Mouse (Mus musculus) bone marrow macrophage, adult 2 months (primary cell): ENCODE measurements at regions not wholly inside any gene's neighbourhood (a gene's known extent, or its start where the extent isn't known, plus 50 kb on each side); places are given as distances from the start of the nearest gene placed in this dataset.

Source experiments
- H3K27ac ChIP-seq: 2 replicates; pipeline ENCODE4 v1.5.1; 2012; ENCODE audit warnings: low read depth, low read length; ENCODE audit not compliant: insufficient read depth
- H3K4me1 ChIP-seq: 2 replicates; pipeline ENCODE4 v1.6.1; 2012; ENCODE audit warnings: low read length; ENCODE audit not compliant: control insufficient read depth, insufficient read depth
- H3K4me3 ChIP-seq: 2 replicates; pipeline ENCODE4 v1.5.1; 2012; ENCODE audit warnings: mild to moderate bottlenecking, low read length, moderate library complexity; ENCODE audit not compliant: insufficient read depth
- CTCF ChIP-seq: IDR thresholded peaks from 2 replicates; pipeline ENCODE4 v1.5.1; 2012; ENCODE audit warnings: low read depth, mild to moderate bottlenecking, low read length, moderate library complexity
- POLR2A ChIP-seq: IDR thresholded peaks from 2 replicates; pipeline ENCODE4 v1.6.1; 2012; ENCODE audit warnings: mild to moderate bottlenecking, low read depth, low read length, borderline replicate concordance

GRCm38 (mm10) chr10:83933201-83933600 is 210.5 kb downstream of the 1500009L16Rik start:
- no peak for TF ChIP-seq POLR2A
- no peak for TF ChIP-seq CTCF
- no peaks in the 10 kb centered on the region for H3K4me1 ChIP-seq
- no peak overlapping the region for H3K4me3 ChIP-seq
- no peak overlapping the region for H3K27ac ChIP-seq

- TF ChIP-seq CTCF (no peak), POLR2A (no peak)
- Histone ChIP-seq H3K4me1 (no peaks in the 10 kb centered on the region), H3K4me3 (no peak overlapping the region), H3K27ac (no peak overlapping the region)
These were observed 211.8 kb downstream of the 1500009L16Rik start for GRCm38 (mm10) chr10:83934498-83934897.

- H3K4me3 ChIP-seq = no peak overlapping the region
- TF ChIP-seq POLR2A = no peak
- no peak for TF ChIP-seq CTCF
- H3K27ac ChIP-seq = no peak overlapping the region
- H3K4me1 ChIP-seq = no peaks in the 10 kb centered on the region
These were observed 214.5 kb downstream of the 1500009L16Rik start for GRCm38 (mm10) chr10:83937168-83937567.

- TF ChIP-seq CTCF = no peak
- no peak for TF ChIP-seq POLR2A
- Histone ChIP-seq H3K4me3 (no peak overlapping the region), H3K27ac (no peak overlapping the region), H3K4me1 (peaks cover 8% of the 10 kb centered on the region)
These were observed 219.4 kb downstream of the 1500009L16Rik start for GRCm38 (mm10) chr10:83942101-83942500.

- TF ChIP-seq CTCF (no peak), POLR2A (no peak)
- Histone ChIP-seq H3K4me3 (no peak overlapping the region), H3K4me1 (peaks cover 10% of the 10 kb centered on the region), H3K27ac (no peak overlapping the region)
These were observed 221.5 kb downstream of the 1500009L16Rik start for GRCm38 (mm10) chr10:83944158-83944557.

DNA sequence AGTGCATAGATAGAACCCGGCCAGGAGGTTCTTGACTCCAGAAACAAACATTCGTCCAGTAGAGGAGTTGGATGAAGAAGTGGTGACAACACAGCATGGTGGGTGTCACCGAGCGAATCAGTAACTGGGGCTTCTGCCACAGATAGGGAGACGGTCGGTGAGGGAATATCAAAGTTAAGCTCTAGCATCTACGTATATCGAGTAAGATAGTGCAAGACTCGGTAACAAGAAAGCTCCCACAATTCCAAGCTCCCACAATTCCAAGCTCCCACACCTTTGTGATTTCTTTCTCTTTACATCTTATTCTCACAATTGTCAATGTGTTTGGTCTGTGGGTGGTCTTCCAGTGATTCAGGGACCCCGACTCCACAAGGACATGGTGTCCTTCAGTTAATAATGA is 222.2 kb downstream of the 1500009L16Rik start:
- H3K4me3 ChIP-seq = no peak overlapping the region
- TF ChIP-seq POLR2A (no peak), CTCF (no peak)
- no peak overlapping the region for H3K27ac ChIP-seq
- peaks cover 10% of the 10 kb centered on the region for H3K4me1 ChIP-seq

- no peak overlapping the region for H3K4me3 ChIP-seq
- H3K27ac ChIP-seq = no peak overlapping the region
- H3K4me1 ChIP-seq = peaks cover 10% of the 10 kb centered on the region
- no peak for TF ChIP-seq POLR2A
- TF ChIP-seq CTCF = no peak
These were observed 222.8 kb downstream of the 1500009L16Rik start for GRCm38 (mm10) chr10:83945503-83945902.

DNA sequence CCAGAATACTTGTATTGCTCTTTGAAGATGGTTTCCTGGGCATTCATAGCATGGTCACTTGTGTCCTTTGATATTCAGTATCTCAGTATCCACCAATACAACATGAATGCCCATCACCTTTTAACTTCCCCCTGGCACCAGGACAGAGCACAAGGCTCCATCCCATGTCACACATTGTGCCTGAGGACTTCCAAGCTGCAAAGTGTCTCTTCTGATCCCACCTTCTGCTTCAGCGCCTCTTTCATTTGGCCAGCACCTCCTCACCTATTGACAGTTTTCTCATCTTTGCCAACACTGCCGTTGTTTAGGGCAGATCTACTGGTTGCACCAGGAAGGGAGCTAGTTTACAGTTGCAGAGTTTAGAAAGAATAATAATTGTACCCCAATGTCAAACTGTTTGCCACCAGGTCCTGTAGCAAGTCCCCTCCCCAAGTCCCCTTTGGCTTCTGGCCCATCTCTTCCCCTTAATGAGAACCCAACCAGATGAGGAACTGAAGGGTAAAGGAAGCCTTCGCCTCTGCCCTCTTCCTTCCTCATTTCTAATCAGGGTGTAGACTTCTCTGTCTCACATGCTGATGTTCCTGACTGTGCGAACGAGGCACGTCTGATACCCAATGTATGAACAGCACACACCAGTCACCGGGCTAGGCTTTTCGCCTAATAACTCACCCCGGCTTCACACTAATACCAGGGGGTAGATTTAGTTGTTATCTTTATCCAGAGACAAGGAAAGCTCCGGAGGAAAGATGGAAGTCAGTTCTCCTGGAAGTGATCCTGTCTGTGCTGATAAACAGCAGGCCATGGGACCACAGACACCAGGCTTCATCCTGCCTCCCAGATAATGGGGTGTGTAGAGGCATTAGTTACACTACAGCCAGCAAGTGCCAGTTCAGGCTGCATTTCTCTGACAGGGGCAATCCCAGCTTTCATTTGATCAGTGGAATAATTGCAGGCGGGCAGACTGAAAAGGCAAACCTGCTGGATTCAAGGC is 223.8 kb downstream of the 1500009L16Rik start:
- Histone ChIP-seq H3K4me3 (no peak overlapping the region), H3K27ac (no peak overlapping the region), H3K4me1 (peaks cover 10% of the 10 kb centered on the region)
- TF ChIP-seq CTCF = no peak
- no peak for TF ChIP-seq POLR2A

DNA sequence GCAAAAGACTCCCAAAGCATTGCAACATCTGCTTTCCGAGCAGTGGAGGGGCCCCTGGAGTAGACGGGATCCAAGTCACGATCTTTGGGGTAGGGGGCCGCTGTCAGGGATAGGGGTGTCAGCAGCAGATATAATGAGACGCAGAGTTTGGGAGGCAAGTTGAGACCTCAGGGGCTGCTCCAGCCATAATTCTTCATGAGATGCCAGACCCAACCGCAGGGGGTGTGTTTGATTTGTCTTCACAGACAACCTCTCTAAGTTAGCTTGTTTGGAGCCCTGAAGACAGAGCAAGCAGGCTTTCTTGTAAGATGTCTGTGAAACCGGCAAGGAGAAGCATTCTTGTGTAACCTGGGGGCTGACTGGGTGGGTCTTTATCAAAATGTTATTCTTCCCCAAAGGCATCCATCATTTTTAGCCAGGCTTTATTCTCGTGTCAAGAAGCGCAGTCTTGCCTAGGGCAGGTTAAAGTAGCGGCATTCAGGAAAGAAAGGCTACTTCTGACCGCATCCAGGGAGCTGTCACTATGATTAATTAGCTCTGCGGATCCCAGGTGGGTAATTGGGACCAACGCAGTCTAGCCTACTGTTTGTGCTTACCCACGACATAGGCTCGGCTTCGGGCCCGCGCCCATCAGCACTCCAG is 234.6 kb downstream of the 1500009L16Rik start:
- H3K4me3 ChIP-seq = no peak overlapping the region
- TF ChIP-seq CTCF (no peak), POLR2A (no peak)
- no peaks in the 10 kb centered on the region for H3K4me1 ChIP-seq

DNA sequence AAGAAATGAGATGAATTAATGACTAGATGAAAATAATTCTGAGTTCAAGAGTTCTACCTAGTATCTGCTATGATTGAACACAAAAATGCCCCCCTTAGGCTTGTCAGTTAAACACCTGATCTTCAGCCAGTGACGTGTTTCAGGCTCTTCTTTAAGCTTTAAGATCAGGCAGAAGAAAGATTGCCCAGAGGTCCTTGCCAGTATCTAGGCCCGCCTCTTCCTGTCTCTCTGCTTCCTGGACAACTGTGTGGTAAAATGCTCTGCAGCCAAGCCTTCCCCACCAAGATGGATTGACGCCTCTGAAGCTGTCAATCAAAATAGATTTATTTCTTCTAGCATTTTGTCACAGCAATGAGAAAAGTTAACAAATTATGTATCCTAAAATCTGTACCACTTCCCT is 235.7 kb downstream of the 1500009L16Rik start:
- Histone ChIP-seq H3K4me1 (no peaks in the 10 kb centered on the region), H3K4me3 (no peak overlapping the region), H3K27ac (no peak overlapping the region)
- TF ChIP-seq POLR2A (no peak), CTCF (no peak)

More for the DNA sequence above, 234.6 kb downstream of the 1500009L16Rik start:
- no peak overlapping the region for H3K27ac ChIP-seq
